Mouse (Mus musculus): ENCODE results near the gene Cwc15.

DNA sequence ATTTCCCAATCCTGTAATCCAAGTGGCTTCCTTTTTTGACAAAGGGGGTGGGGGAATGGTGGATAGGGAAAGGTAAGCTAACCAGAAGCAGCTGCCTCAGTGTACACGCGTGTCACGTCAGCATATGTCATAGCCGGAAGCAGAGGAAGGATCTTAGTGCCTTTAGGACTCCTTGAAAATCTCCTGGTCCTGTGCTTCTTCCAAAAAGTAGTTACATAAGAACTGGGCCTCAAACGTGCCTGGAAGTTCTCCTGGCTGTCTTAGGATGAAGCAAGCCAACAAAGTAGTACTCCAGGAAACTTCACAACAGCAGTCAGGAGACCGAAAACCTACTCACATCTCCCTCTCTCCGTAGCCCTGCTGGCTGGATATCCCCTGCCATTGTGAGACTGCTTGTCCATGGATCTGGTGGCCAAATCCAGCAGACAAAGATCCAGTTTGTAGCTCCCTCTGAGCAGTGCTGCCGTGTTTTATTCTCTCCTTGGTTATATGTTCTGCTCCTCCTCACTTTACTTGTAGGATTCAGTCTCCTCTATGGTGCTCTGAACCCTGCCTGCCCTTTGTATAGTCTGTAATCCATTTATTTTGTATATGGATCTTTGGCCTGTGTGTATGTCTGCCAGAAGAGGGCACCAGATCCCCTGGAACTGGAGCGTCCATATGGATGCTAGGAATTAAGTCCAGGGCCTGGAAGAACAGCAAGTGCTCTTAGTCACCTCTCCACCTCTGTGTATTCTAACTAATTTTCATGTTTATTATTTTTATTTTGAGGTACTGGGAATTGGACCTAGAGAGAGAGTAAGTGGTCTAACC, 12.4 kb downstream of the Cwc15 start:
- TF ChIP-seq POLR2A (IDR thresholded peaks at IDR 0.05; ENCODE audit: low read depth, low read length) (no peak), CTCF (IDR thresholded peaks at IDR 0.05; ENCODE audit: extremely low read depth, insufficient read depth, insufficient read length, insufficient replicate concordance) (no peak)
